Mouse (Mus musculus) heart, embryonic 15.5 days (tissue): Measurements from ENCODE around the gene Vmn1r84. TPM values are rescaled to one million over a fixed set of nuclear protein-coding genes. Genes with fewer than 3 reads are reported as not detected.

Experiments used
- ATAC-seq: fragments of 200-750 bp; cut with Nextera tagmentation; replicated peaks from 2 replicates; pipeline ENCODE4 v1.8.0; 2017; ENCODE audit warnings: low read depth, moderate TSS enrichment; ENCODE audit not compliant: insufficient number of reproducible peaks, insufficient read depth, low FRiP score
- H3K27ac ChIP-seq: fragments of 300-500 bp; sonication (generic); 2 replicates; pipeline ENCODE4 v1.5.1; 2015; ENCODE audit warnings: mild to moderate bottlenecking, inconsistent platforms
- H3K27me3 ChIP-seq: fragments of 300-500 bp; sonication (generic); 2 replicates; pipeline ENCODE4 v1.6.1; 2015; ENCODE audit warnings: inconsistent platforms
- H3K36me3 ChIP-seq: fragments of 300-500 bp; sonication (generic); 2 replicates; pipeline ENCODE4 v1.6.1; 2015; ENCODE audit warnings: mild to moderate bottlenecking, inconsistent platforms
- H3K4me1 ChIP-seq: fragments of 300-500 bp; sonication (generic); replicated peaks from 2 replicates; pipeline ENCODE4 v1.6.1; 2015; ENCODE audit warnings: inconsistent platforms
- H3K4me2 ChIP-seq: fragments of 300-500 bp; sonication (generic); 2 replicates; pipeline ENCODE4 v1.6.1; 2015; ENCODE audit warnings: inconsistent platforms, mild to moderate bottlenecking, moderate library complexity
- H3K4me3 ChIP-seq: fragments of 300-500 bp; sonication (generic); 2 replicates; pipeline ENCODE4 v1.5.1; 2015; ENCODE audit warnings: mild to moderate bottlenecking, inconsistent platforms
- H3K9ac ChIP-seq: fragments of 300-500 bp; sonication (generic); 2 replicates; pipeline ENCODE4 v1.6.1; 2015; ENCODE audit warnings: mild to moderate bottlenecking, inconsistent platforms
- H3K9me3 ChIP-seq: fragments of 300-500 bp; sonication (generic); replicated peaks from 2 replicates; pipeline ENCODE4 v1.6.1; 2016; ENCODE audit warnings: inconsistent platforms
- WGBS: fragments of 180-500 bp; shearing (Covaris S2); methylation state at CpG from one replicate; pipeline ENCODE4 v1.1.7; 2015; ENCODE audit warnings: mixed read lengths; 5-methylcytosine and 5-hydroxymethylcytosine counted together
- microRNA-seq: library from miRNA; unstranded; fragments of <30 nt; microRNA quantifications from one replicate; pipeline ENCODE4, GENCODE M21; 2016
- polyA plus RNA-seq: library from polyadenylated mRNA; unstranded; fragments of >200 nt; fragmentation: Nextera tagmentation; extraction: Ambion mirVana; gene quantifications from 2 replicates; pipeline ENCODE4 v1.2.1, GENCODE M21; 2015

Vmn1r84 gene
- polyA plus RNA-seq, result not detected in 2 replicates

GRCm38 (mm10) chr7:12369173-12369572, at the start of gene Vmn1r84:
Gene Vmn1r84, minus strand, starts transcription at chr7:12369273.
- Histone ChIP-seq H3K27ac (no peak within 1 kb of the TSS), H3K4me1 (no peaks in the 10 kb centered on the region), H3K36me3 (no peaks in the 10 kb centered on the region), H3K9ac (no peak within 1 kb of the TSS), H3K4me3 (no peak within 1 kb of the TSS), H3K4me2 (no peak within 1 kb of the TSS), H3K9me3 (0 out of 2 replicates have a peak, but pooled peaks cover 4% of the 10 kb centered on the region), H3K27me3 (no peaks in the 10 kb centered on the region)
- 65% methylated on average over 1 of the region's 1 CpGs for WGBS
- ATAC-seq, result no peak

GRCm38 (mm10) chr7:12329381-12329780, 39.7 kb downstream of the Vmn1r84 start, which contains the start of gene Vmn1r83:
Gene Vmn1r83, minus strand, starts transcription at chr7:12329481.
- ATAC-seq, result no peak
- no peak within 1 kb of the TSS for H3K27ac ChIP-seq
- H3K9ac ChIP-seq, result no peak within 1 kb of the TSS
- no peak within 1 kb of the TSS for H3K4me2 ChIP-seq
- H3K9me3 ChIP-seq, result no peaks in the 10 kb centered on the region; the same call in 1 of the 2 replicates
- H3K4me3 ChIP-seq, result no peak within 1 kb of the TSS
- no peaks in the 10 kb centered on the region for H3K4me1 ChIP-seq
- no peaks in the 10 kb centered on the region for H3K36me3 ChIP-seq
- 67% methylated on average over 2 of the region's 2 CpGs for WGBS
- H3K27me3 ChIP-seq, result no peaks in the 10 kb centered on the region

Small RNA genes within 50 kb of the gene (microRNA-seq; reads per million reads assigned to microRNA genes)
- gene Gm23521, result not detected

Other genes starting within 250 kb of the Vmn1r84 start
- gene Vmn1r78, start 219.0 kb downstream of the Vmn1r84 start, polyA plus RNA-seq, result not detected in 2 replicates
- not detected in 2 replicates for gene Vmn1r79, start 198.0 kb downstream of the Vmn1r84 start, polyA plus RNA-seq
- not detected in 2 replicates for gene Vmn1r80, start 180.0 kb downstream of the Vmn1r84 start, polyA plus RNA-seq
- gene Vmn1r81, start 101.0 kb downstream of the Vmn1r84 start, polyA plus RNA-seq, result not detected in 2 replicates
- gene Vmn1r82, start 68.8 kb downstream of the Vmn1r84 start, polyA plus RNA-seq, result not detected in 2 replicates
- gene Vmn1r83, start 39.8 kb downstream of the Vmn1r84 start, polyA plus RNA-seq, result not detected in 2 replicates
- gene Zfp551, start 53.5 kb upstream of the Vmn1r84 start, polyA plus RNA-seq, result 2.2 and 2.7 TPM in 2 replicates
- 13.6 and 14.2 TPM in 2 replicates for gene Zfp606, start 109.0 kb upstream of the Vmn1r84 start, polyA plus RNA-seq
- not detected in 2 replicates for gene 2900092C05Rik, start 143.2 kb upstream of the Vmn1r84 start, polyA plus RNA-seq
- gene Vmn2r53, start 239.5 kb upstream of the Vmn1r84 start, polyA plus RNA-seq, result 0.03 TPM in 1 of 2 replicates, not detected in the other